Mouse (Mus musculus): ENCODE measurements around the gene Ssr2. TPM values are rescaled to one million over a fixed set of nuclear protein-coding genes. Genes with fewer than 3 reads are reported as not detected.

Ssr2 gene
- polyA plus RNA-seq, 1 experiment from 2014 or later = 152 TPM

DNA sequence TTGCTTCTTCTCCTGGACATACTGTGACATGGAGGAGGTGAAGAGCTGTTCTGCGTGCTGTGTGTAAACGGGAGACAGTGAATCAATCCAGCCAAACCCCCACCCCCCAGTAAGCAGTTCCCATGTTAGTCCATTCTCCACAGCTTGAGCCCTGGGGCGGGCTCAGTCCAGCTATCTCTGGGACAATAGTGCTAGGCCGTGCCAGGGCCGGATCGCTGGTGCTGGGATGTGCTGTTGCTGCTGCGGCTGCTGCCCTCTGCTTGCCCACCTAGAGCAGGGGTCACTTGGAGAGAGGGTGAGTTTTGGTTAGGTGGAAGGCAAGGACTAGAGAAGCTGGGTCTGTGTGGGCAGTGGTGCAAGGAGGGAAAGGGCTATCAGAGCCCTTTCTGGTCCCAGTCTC lies 50.6 kb downstream of the Ssr2 start:
- Histone ChIP-seq H3K4me3 (ENCODE audit: low read depth, low read length) (no peak overlapping the region), H3K9me3 (ENCODE audit: control insufficient read depth, low read length) (no peaks in the 10 kb centered on the region), H3K4me1 (replicated peaks; ENCODE audit: control insufficient read depth, insufficient read depth, low read length) (peaks cover 16% of the 10 kb centered on the region), H3K4me2 (replicated peaks; ENCODE audit: low read depth, low read length) (no peak overlapping the region; the same call in 1 of the 2 replicates), H3K9ac (ENCODE audit: low read depth, low read length) (0 out of 2 replicates have a peak overlapping the region, but pooled peaks have one; percentile 31), H3K36me3 (ENCODE audit: control insufficient read depth, insufficient read depth, low read length) (peaks cover 4% of the 10 kb centered on the region; the same call in 1 of the 2 replicates), H3K27ac (ENCODE audit: low read depth, low read length) (no peak overlapping the region), H3K27me3 (ENCODE audit: control insufficient read depth, insufficient read depth, low read length) (no peaks in the 10 kb centered on the region)
- DNase-seq (ENCODE audit: low spot score) = no peak
- 77% methylated on average over 7 of the region's 7 CpGs for WGBS
- no peak for ATAC-seq (ENCODE audit: low FRiP score)

DNA sequence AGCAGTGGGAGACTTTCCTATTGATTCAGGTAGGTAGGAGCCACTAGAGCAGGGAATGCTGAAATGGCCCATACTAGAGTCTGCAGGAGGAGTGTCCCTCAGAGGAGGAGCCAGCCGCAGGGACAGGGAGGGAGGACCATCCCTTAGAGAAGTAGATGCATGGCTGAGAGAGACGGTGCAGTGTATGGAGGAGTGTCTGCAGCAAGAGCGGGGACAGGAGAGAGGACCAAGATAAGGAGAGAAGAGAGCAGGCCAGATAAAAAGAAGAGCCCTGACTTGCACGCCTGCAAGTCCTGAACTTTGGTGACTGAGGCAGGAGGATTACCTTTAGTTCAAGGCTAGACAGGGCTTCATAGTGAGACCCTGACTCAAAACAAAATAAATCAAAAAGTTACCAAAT lies 51.4 kb downstream of the Ssr2 start:
- peaks cover 7% of the 10 kb centered on the region; the same call in 1 of the 2 replicates for H3K36me3 ChIP-seq (ENCODE audit: control insufficient read depth, insufficient read depth, low read length)
- no peaks in the 10 kb centered on the region for H3K9me3 ChIP-seq (ENCODE audit: control insufficient read depth, low read length)
- no peak overlapping the region for H3K4me2 ChIP-seq (replicated peaks; ENCODE audit: low read depth, low read length)
- no peak overlapping the region for H3K27ac ChIP-seq (ENCODE audit: low read depth, low read length)
- no peak for DNase-seq (ENCODE audit: low spot score)
- ATAC-seq (ENCODE audit: low FRiP score) = no peak
- 72% methylated on average over 4 of the region's 4 CpGs for WGBS
- H3K4me1 ChIP-seq (replicated peaks; ENCODE audit: control insufficient read depth, insufficient read depth, low read length) = peaks cover 16% of the 10 kb centered on the region
- no peak overlapping the region for H3K9ac ChIP-seq (ENCODE audit: low read depth, low read length)
- no peak overlapping the region for H3K4me3 ChIP-seq (ENCODE audit: low read depth, low read length)
- no peaks in the 10 kb centered on the region for H3K27me3 ChIP-seq (ENCODE audit: control insufficient read depth, insufficient read depth, low read length)

DNA sequence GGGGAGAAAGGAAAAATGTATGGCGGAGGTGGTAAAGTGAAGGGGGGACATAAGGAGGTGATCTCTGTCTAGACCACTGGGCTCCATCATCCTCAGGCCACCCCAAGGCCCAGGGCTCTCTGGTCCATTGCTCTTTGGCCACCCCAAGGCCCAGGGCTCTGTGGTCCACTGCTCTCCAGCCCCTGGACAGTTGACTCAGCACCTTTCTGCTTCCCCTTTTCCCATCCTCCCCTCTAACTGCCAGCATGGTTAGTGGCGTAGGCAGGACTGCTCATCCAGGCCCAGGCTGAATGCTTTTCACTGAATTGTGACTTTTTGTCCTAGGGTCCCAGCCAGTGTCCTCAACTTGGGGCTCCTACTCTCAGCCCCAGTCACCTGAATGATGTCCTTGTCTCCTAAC lies 51.9 kb downstream of the Ssr2 start:
- Histone ChIP-seq H3K27me3 (ENCODE audit: control insufficient read depth, insufficient read depth, low read length) (no peaks in the 10 kb centered on the region), H3K9me3 (ENCODE audit: control insufficient read depth, low read length) (no peaks in the 10 kb centered on the region), H3K4me3 (ENCODE audit: low read depth, low read length) (no peak overlapping the region), H3K4me2 (replicated peaks; ENCODE audit: low read depth, low read length) (no peak overlapping the region), H3K36me3 (ENCODE audit: control insufficient read depth, insufficient read depth, low read length) (peaks cover 9% of the 10 kb centered on the region; the same call in 1 of the 2 replicates), H3K27ac (ENCODE audit: low read depth, low read length) (no peak overlapping the region), H3K9ac (ENCODE audit: low read depth, low read length) (no peak overlapping the region), H3K4me1 (replicated peaks; ENCODE audit: control insufficient read depth, insufficient read depth, low read length) (peaks cover 16% of the 10 kb centered on the region)
- DNase-seq (ENCODE audit: low spot score) = no peak
- ATAC-seq (ENCODE audit: low FRiP score) = no peak
- 94% methylated on average over 2 of the region's 2 CpGs for WGBS

DNA sequence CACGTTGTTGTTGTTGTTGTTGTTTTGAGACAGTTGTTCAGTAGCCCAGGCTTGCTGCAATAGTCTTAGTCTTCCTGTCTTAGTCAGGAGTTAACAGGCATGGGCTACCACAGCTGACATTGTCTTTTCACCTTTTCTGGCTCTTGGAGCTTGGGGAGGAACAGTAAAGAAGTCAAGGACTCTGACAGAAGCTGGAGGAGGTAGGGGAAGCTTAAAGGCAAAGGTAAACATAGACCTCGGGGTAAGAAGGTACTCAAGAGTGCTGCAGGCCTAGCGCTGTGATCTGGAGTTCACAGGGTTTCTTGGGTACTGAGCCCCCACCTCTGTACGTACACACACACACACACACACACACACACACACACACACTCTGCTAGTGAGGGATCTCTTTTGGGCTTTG lies 53.1 kb downstream of the Ssr2 start:
- H3K4me3 ChIP-seq (ENCODE audit: low read depth, low read length) = no peak overlapping the region
- H3K9ac ChIP-seq (ENCODE audit: low read depth, low read length) = no peak overlapping the region
- H3K4me1 ChIP-seq (replicated peaks; ENCODE audit: control insufficient read depth, insufficient read depth, low read length) = peaks cover 16% of the 10 kb centered on the region
- H3K27ac ChIP-seq (ENCODE audit: low read depth, low read length) = no peak overlapping the region
- H3K9me3 ChIP-seq (ENCODE audit: control insufficient read depth, low read length) = no peaks in the 10 kb centered on the region
- no peak overlapping the region for H3K4me2 ChIP-seq (replicated peaks; ENCODE audit: low read depth, low read length)
- 77% methylated on average over 4 of the region's 4 CpGs for WGBS
- H3K36me3 ChIP-seq (ENCODE audit: control insufficient read depth, insufficient read depth, low read length) = peaks cover 10% of the 10 kb centered on the region; the same call in 1 of the 2 replicates
- no peaks in the 10 kb centered on the region for H3K27me3 ChIP-seq (ENCODE audit: control insufficient read depth, insufficient read depth, low read length)
- ATAC-seq (ENCODE audit: low FRiP score) (no peak), DNase-seq (ENCODE audit: low spot score) (no peak)

DNA sequence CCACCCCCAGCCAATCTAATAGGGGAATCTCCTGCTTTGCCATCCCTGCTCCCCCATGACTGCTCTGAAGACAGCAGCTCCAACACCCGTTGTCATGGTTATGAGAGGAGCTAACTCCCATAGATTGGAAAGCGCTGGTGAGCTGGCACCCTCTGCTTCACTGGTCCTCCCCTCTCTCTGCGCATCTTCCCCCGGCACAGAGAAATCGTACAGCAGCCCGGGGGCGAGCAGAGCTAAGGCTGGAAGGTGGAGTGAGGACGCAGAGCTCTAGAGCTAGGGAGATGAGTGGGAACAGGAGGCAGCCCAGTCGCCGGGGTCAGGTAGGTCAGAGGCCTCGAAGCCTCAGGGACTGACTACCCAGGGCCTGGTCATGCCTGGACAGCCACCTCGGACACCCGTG lies 53.6 kb downstream of the Ssr2 start:
- no peak for DNase-seq (ENCODE audit: low spot score)
- 84% methylated on average over 13 of the region's 13 CpGs for WGBS
- Histone ChIP-seq H3K36me3 (ENCODE audit: control insufficient read depth, insufficient read depth, low read length) (peaks cover 13% of the 10 kb centered on the region), H3K27ac (ENCODE audit: low read depth, low read length) (no peak overlapping the region), H3K4me1 (replicated peaks; ENCODE audit: control insufficient read depth, insufficient read depth, low read length) (peaks cover 14% of the 10 kb centered on the region), H3K4me3 (ENCODE audit: low read depth, low read length) (no peak overlapping the region), H3K9ac (ENCODE audit: low read depth, low read length) (no peak overlapping the region), H3K4me2 (replicated peaks; ENCODE audit: low read depth, low read length) (no peak overlapping the region), H3K27me3 (ENCODE audit: control insufficient read depth, insufficient read depth, low read length) (no peaks in the 10 kb centered on the region), H3K9me3 (ENCODE audit: control insufficient read depth, low read length) (no peaks in the 10 kb centered on the region)
- no peak for ATAC-seq (ENCODE audit: low FRiP score)

DNA sequence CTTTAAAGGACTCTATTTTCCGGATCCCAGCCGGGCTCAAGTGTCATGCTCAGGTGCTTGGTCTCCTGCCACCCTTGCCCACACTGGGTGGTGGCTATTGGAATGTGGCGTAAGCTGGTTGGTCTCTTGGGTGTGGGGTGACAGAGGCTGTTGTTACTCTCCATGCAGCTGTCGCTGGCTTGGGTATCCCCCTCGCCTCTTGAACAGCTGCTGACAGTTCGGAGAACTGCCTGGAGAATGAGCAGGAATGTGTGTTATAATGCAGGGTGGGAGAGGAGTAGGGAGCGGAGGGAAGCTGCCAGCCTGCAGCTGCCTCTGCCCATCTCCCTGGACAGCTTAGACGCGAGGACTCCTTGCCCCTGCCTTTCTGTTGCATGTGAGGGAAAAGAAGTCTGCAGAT lies 54.3 kb downstream of the Ssr2 start:
- no peak overlapping the region for H3K4me2 ChIP-seq (replicated peaks; ENCODE audit: low read depth, low read length)
- no peak overlapping the region for H3K27ac ChIP-seq (ENCODE audit: low read depth, low read length)
- no peaks in the 10 kb centered on the region for H3K9me3 ChIP-seq (ENCODE audit: control insufficient read depth, low read length)
- H3K4me3 ChIP-seq (ENCODE audit: low read depth, low read length) = no peak overlapping the region
- ATAC-seq (ENCODE audit: low FRiP score) = no peak
- 78% methylated on average over 9 of the region's 9 CpGs for WGBS
- H3K4me1 ChIP-seq (replicated peaks; ENCODE audit: control insufficient read depth, insufficient read depth, low read length) = peaks cover 10% of the 10 kb centered on the region
- H3K27me3 ChIP-seq (ENCODE audit: control insufficient read depth, insufficient read depth, low read length) = no peaks in the 10 kb centered on the region
- DNase-seq (ENCODE audit: low spot score) = no peak
- H3K36me3 ChIP-seq (ENCODE audit: control insufficient read depth, insufficient read depth, low read length) = peaks cover 21% of the 10 kb centered on the region
- no peak overlapping the region for H3K9ac ChIP-seq (ENCODE audit: low read depth, low read length)

DNA sequence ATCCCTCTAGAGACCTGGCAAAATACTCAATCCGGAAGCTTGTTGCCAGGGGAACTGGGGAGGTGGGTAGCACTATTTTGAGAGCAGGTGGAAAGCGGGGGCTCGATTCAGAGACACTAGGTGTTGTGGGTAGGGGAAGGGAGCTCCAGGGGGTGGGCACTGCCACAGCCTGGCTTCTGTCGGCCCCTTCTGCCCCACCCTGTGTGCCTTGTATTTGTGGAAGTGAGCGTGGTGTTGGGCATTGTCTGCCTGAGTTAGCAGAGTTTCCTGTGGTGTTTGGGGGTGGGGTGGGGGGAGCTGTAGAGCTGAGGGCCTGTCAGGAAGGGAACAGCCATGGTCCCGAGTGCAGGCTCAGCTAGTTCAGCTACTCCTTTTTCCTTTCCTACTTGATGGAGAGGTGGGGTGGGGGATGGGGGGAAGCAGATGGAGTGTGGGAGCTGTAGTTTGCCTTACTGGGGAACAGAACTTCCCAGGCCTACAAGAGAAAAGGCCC lies 55.2 kb downstream of the Ssr2 start:
- no peak overlapping the region for H3K4me2 ChIP-seq (replicated peaks; ENCODE audit: low read depth, low read length)
- ATAC-seq (ENCODE audit: low FRiP score) = no peak
- peaks cover 28% of the 10 kb centered on the region for H3K36me3 ChIP-seq (ENCODE audit: control insufficient read depth, insufficient read depth, low read length)

DNA sequence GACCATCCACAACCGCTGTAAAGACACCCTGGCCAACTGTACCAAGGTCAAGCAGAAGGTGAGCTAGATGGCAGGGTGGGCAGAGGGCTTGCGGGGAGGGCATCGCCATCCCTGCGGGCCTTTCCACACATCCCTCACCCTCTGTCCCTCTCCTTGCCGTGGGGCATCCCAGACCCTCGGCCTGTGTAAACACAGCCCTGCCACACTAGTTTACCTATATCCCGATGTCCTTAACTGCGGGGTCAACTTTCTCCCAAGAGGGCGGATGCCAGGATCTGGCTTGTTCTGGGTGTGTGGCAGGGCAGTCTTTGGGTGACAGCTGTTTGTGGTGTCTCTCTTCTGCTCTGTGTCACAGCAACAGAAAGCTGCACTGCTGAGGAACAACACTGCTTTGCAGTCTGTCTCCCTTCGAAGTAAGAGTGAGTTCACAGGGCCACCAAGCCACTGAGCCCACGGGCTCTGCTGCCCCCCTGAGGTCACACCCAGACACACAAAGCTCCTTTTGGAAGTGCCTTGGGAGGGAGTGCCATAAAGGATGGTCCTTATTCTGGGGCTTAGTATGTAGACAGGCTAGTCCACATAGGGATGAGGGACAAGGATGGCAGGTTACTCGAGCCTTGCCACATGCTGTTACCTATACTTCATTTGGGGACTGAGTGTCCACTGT lies 56.4 kb downstream of the Ssr2 start:
- DNase-seq (ENCODE audit: low spot score) = peak; percentile 50
- Histone ChIP-seq H3K27ac (ENCODE audit: low read depth, low read length) (no peak overlapping the region), H3K4me1 (replicated peaks; ENCODE audit: control insufficient read depth, insufficient read depth, low read length) (no peaks in the 10 kb centered on the region), H3K4me3 (ENCODE audit: low read depth, low read length) (no peak overlapping the region), H3K4me2 (replicated peaks; ENCODE audit: low read depth, low read length) (no peak overlapping the region), H3K27me3 (ENCODE audit: control insufficient read depth, insufficient read depth, low read length) (no peaks in the 10 kb centered on the region), H3K36me3 (ENCODE audit: control insufficient read depth, insufficient read depth, low read length) (peaks cover 38% of the 10 kb centered on the region), H3K9me3 (ENCODE audit: control insufficient read depth, low read length) (no peaks in the 10 kb centered on the region), H3K9ac (ENCODE audit: low read depth, low read length) (no peak overlapping the region)
- ATAC-seq (ENCODE audit: low FRiP score) = no peak
- WGBS = 83% methylated on average over 12 of the region's 12 CpGs

More for the DNA sequence above, 55.2 kb downstream of the Ssr2 start:
- Histone ChIP-seq H3K9me3 (ENCODE audit: control insufficient read depth, low read length) (no peaks in the 10 kb centered on the region), H3K9ac (ENCODE audit: low read depth, low read length) (no peak overlapping the region), H3K27me3 (ENCODE audit: control insufficient read depth, insufficient read depth, low read length) (no peaks in the 10 kb centered on the region), H3K4me1 (replicated peaks; ENCODE audit: control insufficient read depth, insufficient read depth, low read length) (peaks cover 5% of the 10 kb centered on the region), H3K27ac (ENCODE audit: low read depth, low read length) (no peak overlapping the region), H3K4me3 (ENCODE audit: low read depth, low read length) (no peak overlapping the region)
- WGBS = 73% methylated on average over 6 of the region's 6 CpGs
- DNase-seq (ENCODE audit: low spot score) = no peak

DNA sequence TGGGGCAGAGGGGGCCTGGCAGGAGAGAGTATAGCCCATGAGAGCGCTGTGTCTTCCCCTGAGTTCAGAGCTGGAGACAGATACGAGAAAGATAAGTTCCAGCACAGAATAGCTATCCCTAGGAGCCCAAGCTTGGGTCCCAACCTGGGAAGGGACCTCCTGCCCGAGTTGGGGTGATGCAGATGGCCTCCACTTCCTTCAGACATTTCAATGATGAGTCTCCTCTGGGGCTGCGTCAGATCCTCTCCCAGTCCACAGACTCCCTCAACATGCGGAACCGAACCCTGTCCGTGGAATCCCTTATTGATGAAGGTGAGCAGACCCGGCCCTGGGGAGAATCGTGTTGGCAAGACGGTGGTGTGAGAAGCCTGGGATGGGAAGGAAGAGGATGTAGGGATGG lies 57.4 kb downstream of the Ssr2 start:
- 95% methylated on average over 10 of the region's 10 CpGs for WGBS
- Histone ChIP-seq H3K9me3 (ENCODE audit: control insufficient read depth, low read length) (no peaks in the 10 kb centered on the region), H3K4me1 (replicated peaks; ENCODE audit: control insufficient read depth, insufficient read depth, low read length) (no peaks in the 10 kb centered on the region), H3K36me3 (ENCODE audit: control insufficient read depth, insufficient read depth, low read length) (peaks cover 39% of the 10 kb centered on the region), H3K27me3 (ENCODE audit: control insufficient read depth, insufficient read depth, low read length) (no peaks in the 10 kb centered on the region), H3K27ac (ENCODE audit: low read depth, low read length) (no peak overlapping the region), H3K4me3 (ENCODE audit: low read depth, low read length) (no peak overlapping the region), H3K4me2 (replicated peaks; ENCODE audit: low read depth, low read length) (no peak overlapping the region), H3K9ac (ENCODE audit: low read depth, low read length) (no peak overlapping the region)
- ATAC-seq (ENCODE audit: low FRiP score) = no peak
- DNase-seq (ENCODE audit: low spot score) = no peak

Data from hindbrain, embryonic 11.5 days (tissue).